Mouse (Mus musculus) stomach, embryonic 14.5 days (tissue): Measurements from ENCODE around the gene Creb3. TPM values are rescaled to one million over a fixed set of nuclear protein-coding genes. Genes with fewer than 3 reads are reported as not detected.

Experiments used
- ATAC-seq: fragments of 200-750 bp; cut with Nextera tagmentation; 2 replicates; pipeline ENCODE4 v1.8.0; 2017; ENCODE audit warnings: low read depth, moderate TSS enrichment; ENCODE audit not compliant: insufficient number of reproducible peaks, insufficient read depth, low FRiP score
- H3K27ac ChIP-seq: fragments of 300-500 bp; sonication (generic); 2 replicates; pipeline ENCODE4 v1.5.1; 2014; ENCODE audit warnings: mild to moderate bottlenecking, low read length, moderate library complexity, mixed read lengths
- H3K27me3 ChIP-seq: fragments of 300-500 bp; sonication (generic); 2 replicates; pipeline ENCODE4 v1.6.1; 2014; ENCODE audit warnings: low read length, control low read depth, mixed read lengths; ENCODE audit not compliant: control insufficient read depth, insufficient read depth
- H3K36me3 ChIP-seq: fragments of 300-500 bp; sonication (generic); 2 replicates; pipeline ENCODE4 v1.6.1; 2014; ENCODE audit warnings: mild to moderate bottlenecking, control low read depth, low read length, moderate library complexity, mixed read lengths; ENCODE audit not compliant: control insufficient read depth, insufficient read depth
- H3K4me1 ChIP-seq: fragments of 300-500 bp; sonication (generic); 2 replicates; pipeline ENCODE4 v1.6.1; 2014; ENCODE audit warnings: low read length, control low read depth, mixed read lengths; ENCODE audit not compliant: control insufficient read depth, insufficient read depth
- H3K4me2 ChIP-seq: fragments of 300-500 bp; sonication (generic); replicated peaks from 2 replicates; pipeline ENCODE4 v1.6.1; 2014; ENCODE audit warnings: low read depth, low read length, control low read depth
- H3K4me3 ChIP-seq: fragments of 300-500 bp; sonication (generic); 2 replicates; pipeline ENCODE4 v1.5.1; 2014; ENCODE audit warnings: low read depth, low read length, control low read depth
- H3K9ac ChIP-seq: fragments of 300-500 bp; sonication (generic); replicated peaks from 2 replicates; pipeline ENCODE4 v1.6.1; 2014; ENCODE audit warnings: low read depth, mild to moderate bottlenecking, control low read depth, low read length, moderate library complexity, mixed read lengths
- H3K9me3 ChIP-seq: fragments of 300-500 bp; sonication (generic); 2 replicates; pipeline ENCODE4 v1.6.1; 2016; ENCODE audit warnings: low read depth, low read length, control low read depth; ENCODE audit not compliant: control insufficient read depth
- WGBS: fragments of 180-500 bp; shearing (Covaris S2); extraction: QIAGEN DNeasy Blood & Tissue Kit; methylation state at CpG from one replicate; pipeline ENCODE4 v1.1.7; 2014; 5-methylcytosine and 5-hydroxymethylcytosine counted together
- polyA plus RNA-seq: library from polyadenylated mRNA; unstranded; fragments of >200 nt; fragmentation: Nextera tagmentation; extraction: Ambion mirVana; gene quantifications from 2 replicates; pipeline ENCODE4 v1.2.1, GENCODE M21; 2014

Creb3 gene
- polyA plus RNA-seq, 1 experiment from 2014 or later = 69.8 TPM

DNA sequence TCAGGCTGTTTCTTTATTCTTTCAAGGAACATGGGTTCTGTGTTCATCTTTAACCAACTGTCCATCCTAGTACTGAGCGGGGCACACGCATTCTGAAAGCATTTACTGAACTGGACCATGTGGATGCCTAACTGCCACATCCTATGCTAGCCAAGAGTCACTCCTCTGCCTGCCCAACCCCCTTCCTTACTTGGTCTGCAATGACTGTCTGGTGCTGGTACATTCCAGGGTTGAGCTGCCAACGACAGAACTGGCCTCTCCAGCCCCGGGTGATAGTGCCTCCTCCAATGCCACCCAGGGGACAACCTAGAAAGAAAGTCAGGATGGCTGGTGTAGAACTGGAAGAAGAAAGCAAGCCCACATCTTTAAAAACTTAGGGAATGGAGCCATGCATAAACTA is 11.4 kb downstream of the Creb3 start:
- no peaks in the 10 kb centered on the region for H3K27me3 ChIP-seq
- no peaks in the 10 kb centered on the region for H3K9me3 ChIP-seq
- H3K27ac ChIP-seq = no peak overlapping the region
- ATAC-seq = no peak
- 94% methylated on average over 4 of the region's 4 CpGs for WGBS
- peaks cover 51% of the 10 kb centered on the region for H3K36me3 ChIP-seq
- no peak overlapping the region for H3K4me2 ChIP-seq
- peaks cover 27% of the 10 kb centered on the region for H3K4me1 ChIP-seq
- H3K9ac ChIP-seq = no peak overlapping the region
- H3K4me3 ChIP-seq = no peak overlapping the region

DNA sequence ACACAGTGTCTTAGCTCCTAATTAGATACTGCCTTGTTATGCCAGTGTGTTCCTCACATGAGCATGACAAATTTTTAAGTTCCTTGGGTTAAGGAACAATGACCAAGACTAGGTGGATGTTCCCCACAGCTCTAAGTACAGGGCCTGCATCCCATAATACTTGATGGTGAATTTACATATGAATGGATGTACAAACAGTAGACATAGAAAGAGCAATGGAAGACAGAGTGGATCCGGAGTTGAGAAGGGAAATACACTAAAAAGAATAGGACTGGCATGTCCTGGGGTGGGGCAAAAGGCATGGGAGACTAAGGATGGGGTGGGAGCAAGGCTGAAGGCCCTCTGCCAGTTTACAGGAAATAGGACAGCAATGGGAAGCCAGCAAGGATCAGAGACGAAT is 13.2 kb downstream of the Creb3 start:
- H3K9me3 ChIP-seq = no peaks in the 10 kb centered on the region
- 63% methylated on average over 2 of the region's 2 CpGs for WGBS
- peaks cover 35% of the 10 kb centered on the region for H3K36me3 ChIP-seq
- H3K4me1 ChIP-seq = peaks cover 33% of the 10 kb centered on the region
- no peak overlapping the region for H3K4me2 ChIP-seq
- H3K27me3 ChIP-seq = no peaks in the 10 kb centered on the region
- no peak overlapping the region for H3K27ac ChIP-seq
- ATAC-seq = no peak
- no peak overlapping the region for H3K4me3 ChIP-seq
- H3K9ac ChIP-seq = no peak overlapping the region

DNA sequence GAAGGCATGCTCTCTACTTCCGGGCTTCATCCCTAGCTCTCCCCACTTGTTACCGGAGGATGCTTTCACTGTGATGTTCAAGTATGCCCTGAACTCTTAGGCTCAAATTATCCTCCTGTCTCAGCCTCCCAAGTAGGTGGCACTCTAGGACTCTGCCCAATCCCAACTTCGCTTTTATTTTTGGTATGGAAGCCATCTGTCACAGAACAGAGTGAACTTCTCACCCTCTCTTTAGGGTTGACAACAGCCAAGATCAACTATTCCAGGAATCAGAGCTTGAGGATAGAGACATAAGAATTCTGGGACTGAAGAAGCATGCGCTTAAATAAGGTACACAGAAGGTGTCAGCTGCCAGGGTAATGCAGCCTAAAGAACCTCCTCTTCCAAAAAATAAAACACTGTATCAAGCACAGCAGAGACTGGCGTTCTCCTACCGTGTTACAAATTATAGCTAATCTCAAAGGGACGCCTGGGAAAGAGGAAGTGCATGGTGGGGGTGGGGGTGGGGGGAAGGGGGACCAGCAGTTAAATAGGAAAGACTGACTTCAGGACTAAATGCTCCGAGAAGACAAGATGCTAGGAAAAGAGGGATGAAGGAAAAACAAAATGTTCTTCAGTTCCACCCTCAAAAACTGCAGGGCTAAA is 15.2 kb downstream of the Creb3 start:
- Histone ChIP-seq H3K4me2 (peak overlapping the region; percentile 95), H3K9me3 (no peaks in the 10 kb centered on the region), H3K27me3 (no peaks in the 10 kb centered on the region), H3K27ac (no peak overlapping the region), H3K9ac (peak overlapping the region; percentile 78), H3K36me3 (peaks cover 38% of the 10 kb centered on the region), H3K4me1 (peaks cover 33% of the 10 kb centered on the region), H3K4me3 (peak overlapping the region; percentile 84)
- no peak for ATAC-seq
- WGBS = 35% methylated on average over 8 of the region's 8 CpGs

DNA sequence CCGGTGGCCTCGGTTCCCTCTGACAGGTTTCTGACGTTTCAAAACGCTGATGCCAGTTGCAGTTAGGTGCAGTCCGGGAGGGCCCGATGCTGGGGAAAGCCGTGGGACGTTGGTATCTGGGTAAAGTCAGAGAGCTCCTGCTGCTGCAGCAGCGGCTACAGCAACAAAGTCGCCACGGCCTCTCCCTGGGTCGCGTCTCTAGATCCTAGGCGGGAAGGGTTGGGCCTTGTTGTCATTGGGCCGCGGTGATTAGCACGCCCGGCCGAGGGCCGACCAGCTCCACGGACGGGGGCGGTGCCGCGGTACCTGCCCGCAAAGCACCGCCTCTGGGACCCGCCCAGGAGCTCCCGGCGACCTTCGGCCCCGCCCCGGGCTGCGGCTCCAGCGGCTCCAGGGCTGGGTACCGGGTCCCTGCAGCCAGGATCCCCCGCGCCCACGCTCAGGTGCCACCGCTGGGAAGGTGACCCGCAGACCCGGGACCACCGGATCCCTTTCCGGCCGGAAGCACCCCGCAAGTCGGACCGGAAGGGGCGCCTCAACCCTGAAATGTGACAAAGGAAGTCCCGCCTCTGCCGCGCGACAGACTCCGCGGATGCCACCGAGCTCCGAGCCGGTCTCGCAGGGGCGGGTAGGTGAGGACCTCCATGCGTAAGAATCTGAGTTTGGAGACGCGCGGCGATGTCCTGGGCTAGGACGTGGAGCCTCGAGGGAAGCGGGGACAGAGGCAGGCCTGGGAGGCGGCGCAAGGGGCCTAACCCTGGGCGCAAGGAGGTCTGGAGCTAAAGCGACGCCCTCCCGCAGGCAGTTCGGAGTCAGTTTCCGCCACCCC is 16.5 kb downstream of the Creb3 start, which contains the start of the genes Rgp1 and Gba2:
Gene Rgp1 (plus strand): TSS at position 340 of the 829 bp plus-strand sequence.
Gene Gba2 (minus strand): TSS at position 498 of the 829 bp plus-strand sequence.
- H3K9me3 ChIP-seq = no peaks in the 10 kb centered on the region

DNA sequence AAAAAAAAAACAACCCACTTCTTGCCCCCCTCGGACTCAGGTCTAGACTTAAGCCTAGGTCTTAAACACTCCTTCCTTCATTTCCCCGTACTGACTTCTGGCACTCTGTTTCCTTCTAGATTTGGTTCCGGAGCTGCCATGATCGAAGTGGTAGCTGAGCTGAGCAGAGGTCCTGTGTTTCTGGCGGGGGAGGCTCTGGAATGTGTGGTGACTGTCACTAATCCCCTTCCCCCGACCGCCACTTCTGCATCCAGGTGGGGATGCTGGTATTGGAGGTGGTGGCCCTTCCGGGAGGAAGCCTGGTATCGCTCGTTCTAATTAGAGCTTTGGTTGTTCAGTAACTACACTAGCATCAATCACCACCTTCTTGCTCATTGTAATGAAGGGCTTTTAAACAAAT is 17.1 kb downstream of the Creb3 start:
- Histone ChIP-seq H3K4me2 (peak overlapping the region; percentile 95), H3K36me3 (peaks cover 40% of the 10 kb centered on the region), H3K4me1 (peaks cover 33% of the 10 kb centered on the region), H3K27ac (0 out of 2 replicates have a peak overlapping the region, but pooled peaks have one; percentile 82), H3K4me3 (peak overlapping the region; percentile 84), H3K9me3 (no peaks in the 10 kb centered on the region), H3K9ac (peak overlapping the region; percentile 78), H3K27me3 (no peaks in the 10 kb centered on the region)
- WGBS = 7% methylated on average over 10 of the region's 10 CpGs
- ATAC-seq = no peak

More for the DNA sequence above, 16.5 kb downstream of the Creb3 start, which contains the start of the genes Rgp1 and Gba2:
- WGBS = under 1% methylated on average over 76 of the region's 76 CpGs
- Histone ChIP-seq H3K4me3 (peak within 1 kb of the TSS; percentile 84), H3K9ac (peak within 1 kb of the TSS; percentile 78), H3K27ac (peak within 1 kb of the TSS; percentile 82), H3K27me3 (no peaks in the 10 kb centered on the region), H3K4me1 (peaks cover 33% of the 10 kb centered on the region), H3K4me2 (peak within 1 kb of the TSS; percentile 95), H3K36me3 (peaks cover 40% of the 10 kb centered on the region)
- ATAC-seq = peak; percentile 96

DNA sequence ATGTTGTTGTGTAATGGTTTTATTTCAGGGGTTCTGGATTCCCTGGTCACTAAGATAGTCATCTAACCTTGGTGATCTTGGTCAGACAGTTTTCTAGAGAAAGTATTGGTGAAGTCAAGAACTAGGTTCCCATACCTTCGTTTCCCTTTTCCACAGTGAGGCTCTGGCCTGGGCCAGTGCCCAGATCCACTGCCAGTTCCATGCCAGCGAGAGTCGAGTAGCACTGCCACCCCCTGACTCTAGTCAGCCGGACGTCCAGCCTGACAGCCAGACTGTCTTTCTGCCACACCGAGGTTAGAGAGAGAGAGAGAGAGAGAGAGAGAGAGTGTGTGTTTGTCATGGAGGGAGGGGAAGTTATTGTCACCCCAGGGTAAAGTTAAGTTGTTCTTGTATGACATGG is 17.6 kb downstream of the Creb3 start:
- no peaks in the 10 kb centered on the region for H3K27me3 ChIP-seq
- H3K4me3 ChIP-seq = peak overlapping the region; percentile 84
- no peak overlapping the region for H3K27ac ChIP-seq
- peaks cover 40% of the 10 kb centered on the region for H3K36me3 ChIP-seq
- peak overlapping the region; percentile 95 for H3K4me2 ChIP-seq
- ATAC-seq = no peak
- H3K4me1 ChIP-seq = peaks cover 33% of the 10 kb centered on the region
- WGBS = 73% methylated on average over 6 of the region's 6 CpGs
- H3K9me3 ChIP-seq = no peaks in the 10 kb centered on the region
- peak overlapping the region; percentile 78 for H3K9ac ChIP-seq

DNA sequence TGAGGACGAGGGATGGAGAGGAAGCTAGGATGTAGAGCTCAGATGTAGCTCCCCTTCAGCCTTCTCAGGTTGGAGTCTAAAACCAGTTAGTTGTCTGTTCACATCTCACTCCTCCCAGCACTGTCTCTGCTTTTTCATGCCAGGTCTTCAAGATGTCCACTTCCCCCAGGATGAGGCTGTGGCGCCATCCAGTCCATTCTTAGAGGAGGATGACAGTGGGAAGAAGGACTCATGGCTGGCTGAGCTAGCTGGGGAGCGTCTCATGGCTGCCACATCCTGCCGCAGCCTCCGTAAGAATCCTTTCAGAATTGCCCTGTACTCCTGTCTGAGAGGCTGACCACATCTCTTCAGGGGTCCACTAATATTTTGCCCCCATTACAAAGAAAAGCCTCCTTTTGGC is 18.6 kb downstream of the Creb3 start:
- Histone ChIP-seq H3K36me3 (peaks cover 40% of the 10 kb centered on the region), H3K9ac (no peak overlapping the region), H3K9me3 (no peaks in the 10 kb centered on the region), H3K27me3 (no peaks in the 10 kb centered on the region), H3K4me1 (peaks cover 27% of the 10 kb centered on the region), H3K4me3 (no peak overlapping the region), H3K4me2 (no peak overlapping the region), H3K27ac (no peak overlapping the region)
- no peak for ATAC-seq
- 90% methylated on average over 5 of the region's 5 CpGs for WGBS

DNA sequence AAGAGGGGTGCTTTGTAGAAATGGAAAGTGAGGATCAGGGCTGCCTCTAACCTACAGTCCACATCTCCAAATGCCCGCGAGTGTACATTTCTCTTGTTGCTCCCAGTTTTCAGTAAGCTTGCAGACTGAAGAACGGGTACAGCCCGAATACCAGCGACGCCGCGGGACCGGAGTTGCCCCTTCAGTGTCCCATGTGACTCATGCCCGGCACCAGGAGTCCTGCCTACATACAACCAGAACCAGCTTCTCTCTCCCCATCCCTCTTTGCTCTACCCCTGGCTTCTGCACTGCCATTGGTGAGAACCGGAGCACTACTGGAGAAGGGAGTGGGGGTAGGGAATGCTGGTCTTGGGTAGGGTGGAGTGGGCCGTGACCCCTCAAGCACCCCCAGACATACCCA is 19.2 kb downstream of the Creb3 start:
- Histone ChIP-seq H3K9me3 (no peaks in the 10 kb centered on the region), H3K27ac (no peak overlapping the region), H3K4me3 (no peak overlapping the region), H3K27me3 (no peaks in the 10 kb centered on the region), H3K9ac (no peak overlapping the region), H3K4me1 (peaks cover 22% of the 10 kb centered on the region), H3K4me2 (no peak overlapping the region), H3K36me3 (peaks cover 40% of the 10 kb centered on the region)
- 95% methylated on average over 12 of the region's 12 CpGs for WGBS
- no peak for ATAC-seq
